Mouse (Mus musculus): ENCODE measurements at regions not wholly inside any gene's neighbourhood (a gene's known extent, or its start where the extent isn't known, plus 50 kb on each side); places are given as distances from the start of the nearest gene placed in this dataset.
"Not testable (repeated sequence)": the region's sequence is repeated elsewhere in the genome, so short reads cannot be mapped to it uniquely, and the experiment has no call there.

GRCm38 (mm10) chr10:37725609-37726008, 586.9 kb upstream of the Marcks start:
- H3K9ac ChIP-seq (replicated peaks) = no peak overlapping the region
- H3K9me3 ChIP-seq (ENCODE audit: control insufficient read depth, low read length) = no peaks in the 10 kb centered on the region
- DNase-seq (ENCODE audit: low read depth in 3 of 3, low spot score in 3 of 3) = no peak
- H3K4me1 ChIP-seq (replicated peaks; ENCODE audit: control insufficient read depth in 2 of 2, insufficient read depth in 2 of 2, low read length in 1 of 2) = no peaks in the 10 kb centered on the region
- no peak overlapping the region for H3K4me3 ChIP-seq (ENCODE audit: insufficient read depth in 1 of 2, low read depth in 2 of 2, low read length in 2 of 2)
- H3K27me3 ChIP-seq (ENCODE audit: control insufficient read depth, insufficient read depth, low read length) = no peaks in the 10 kb centered on the region
- no peak overlapping the region for H3K4me2 ChIP-seq (ENCODE audit: low read depth)
- no peak overlapping the region for H3K27ac ChIP-seq
- H3K36me3 ChIP-seq (replicated peaks; ENCODE audit: control insufficient read depth, insufficient read depth, low read depth) = no peaks in the 10 kb centered on the region
- 70% methylated on average over 4 of the region's 4 CpGs for WGBS (ENCODE audit: insufficient replicate concordance)
- no peak for TF ChIP-seq CTCF (IDR thresholded peaks at IDR 0.05; ENCODE audit: low read depth)
- TF ChIP-seq EP300 (IDR thresholded peaks at IDR 0.05; ENCODE audit: low read depth) = no peak
- no peak for ATAC-seq (ENCODE audit: insufficient read depth)

- WGBS (ENCODE audit: insufficient replicate concordance) = 79% methylated on average over 7 of the region's 7 CpGs
- H3K4me1 ChIP-seq (replicated peaks; ENCODE audit: control insufficient read depth in 2 of 2, insufficient read depth in 2 of 2, low read length in 1 of 2); H3K9me3 ChIP-seq (ENCODE audit: control insufficient read depth, low read length); ATAC-seq (ENCODE audit: insufficient read depth); DNase-seq (ENCODE audit: low read depth in 3 of 3, low spot score in 3 of 3); H3K36me3 ChIP-seq (replicated peaks; ENCODE audit: control insufficient read depth, insufficient read depth, low read depth); H3K4me3 ChIP-seq (ENCODE audit: insufficient read depth in 1 of 2, low read depth in 2 of 2, low read length in 2 of 2); H3K27ac ChIP-seq; H3K4me2 ChIP-seq (ENCODE audit: low read depth); H3K27me3 ChIP-seq (ENCODE audit: control insufficient read depth, insufficient read depth, low read length); H3K9ac ChIP-seq (replicated peaks): not testable (repeated sequence)
Measured at GRCm38 (mm10) chr10:37724994-37725393, 586.3 kb upstream of the Marcks start.

- no peak for TF ChIP-seq CTCF (IDR thresholded peaks at IDR 0.05; ENCODE audit: low read depth)
- TF ChIP-seq EP300 (IDR thresholded peaks at IDR 0.05; ENCODE audit: low read depth) = no peak
- H3K36me3 ChIP-seq (replicated peaks; ENCODE audit: control insufficient read depth, insufficient read depth, low read depth) = no peaks in the 10 kb centered on the region
- H3K9ac ChIP-seq (replicated peaks) = no peak overlapping the region
- H3K4me2 ChIP-seq (ENCODE audit: low read depth) = no peak overlapping the region
- H3K9me3 ChIP-seq (ENCODE audit: control insufficient read depth, low read length) = no peaks in the 10 kb centered on the region
- 39% methylated on average over 2 of the region's 2 CpGs for whole genome bisulfite sequencing (ENCODE audit: insufficient replicate concordance)
- no peak for DNase-seq (ENCODE audit: low read depth in 3 of 3, low spot score in 3 of 3)
- H3K27ac ChIP-seq = no peak overlapping the region
- H3K4me3 ChIP-seq (ENCODE audit: insufficient read depth in 1 of 2, low read depth in 2 of 2, low read length in 2 of 2) = no peak overlapping the region
- H3K4me1 ChIP-seq (replicated peaks; ENCODE audit: control insufficient read depth in 2 of 2, insufficient read depth in 2 of 2, low read length in 1 of 2) = no peaks in the 10 kb centered on the region
- no peak for ATAC-seq (ENCODE audit: insufficient read depth)
- no peaks in the 10 kb centered on the region for H3K27me3 ChIP-seq (ENCODE audit: control insufficient read depth, insufficient read depth, low read length)
Measured at GRCm38 (mm10) chr10:37720748-37721147, 582.0 kb upstream of the Marcks start.

GRCm38 (mm10) chr10:37716946-37717345, 578.2 kb upstream of the Marcks start:
- Histone ChIP-seq H3K4me1 (replicated peaks; ENCODE audit: control insufficient read depth in 2 of 2, insufficient read depth in 2 of 2, low read length in 1 of 2) (no peaks in the 10 kb centered on the region), H3K9me3 (ENCODE audit: control insufficient read depth, low read length) (no peaks in the 10 kb centered on the region), H3K4me2 (ENCODE audit: low read depth) (no peak overlapping the region), H3K4me3 (ENCODE audit: insufficient read depth in 1 of 2, low read depth in 2 of 2, low read length in 2 of 2) (no peak overlapping the region), H3K36me3 (replicated peaks; ENCODE audit: control insufficient read depth, insufficient read depth, low read depth) (no peaks in the 10 kb centered on the region), H3K9ac (replicated peaks) (no peak overlapping the region), H3K27me3 (ENCODE audit: control insufficient read depth, insufficient read depth, low read length) (no peaks in the 10 kb centered on the region), H3K27ac (no peak overlapping the region)
- TF ChIP-seq EP300 (IDR thresholded peaks at IDR 0.05; ENCODE audit: low read depth) (no peak), CTCF (IDR thresholded peaks at IDR 0.05; ENCODE audit: low read depth) (no peak)
- no peak for DNase-seq (ENCODE audit: low read depth in 3 of 3, low spot score in 3 of 3)
- no peak for ATAC-seq (ENCODE audit: insufficient read depth)

GRCm38 (mm10) chr10:37711459-37711858, 572.7 kb upstream of the Marcks start:
- H3K4me3 ChIP-seq (ENCODE audit: insufficient read depth in 1 of 2, low read depth in 2 of 2, low read length in 2 of 2) = no peak overlapping the region
- no peak overlapping the region for H3K9ac ChIP-seq (replicated peaks)
- ATAC-seq (ENCODE audit: insufficient read depth) (no peak), DNase-seq (ENCODE audit: low read depth in 3 of 3, low spot score in 3 of 3) (no peak)
- H3K36me3 ChIP-seq (replicated peaks; ENCODE audit: control insufficient read depth, insufficient read depth, low read depth) = no peaks in the 10 kb centered on the region
- H3K4me1 ChIP-seq (replicated peaks; ENCODE audit: control insufficient read depth in 2 of 2, insufficient read depth in 2 of 2, low read length in 1 of 2) = no peaks in the 10 kb centered on the region
- no peak for TF ChIP-seq EP300 (IDR thresholded peaks at IDR 0.05; ENCODE audit: low read depth)
- TF ChIP-seq CTCF (IDR thresholded peaks at IDR 0.05; ENCODE audit: low read depth) = no peak
- no peaks in the 10 kb centered on the region for H3K9me3 ChIP-seq (ENCODE audit: control insufficient read depth, low read length)
- no peak overlapping the region for H3K4me2 ChIP-seq (ENCODE audit: low read depth)
- no peak overlapping the region for H3K27ac ChIP-seq
- H3K27me3 ChIP-seq (ENCODE audit: control insufficient read depth, insufficient read depth, low read length) = no peaks in the 10 kb centered on the region
